Mouse (Mus musculus): Measurements from ENCODE around the gene Aadac. TPM values are rescaled to one million over a fixed set of nuclear protein-coding genes. Genes with fewer than 3 reads are reported as not detected.

Aadac gene
- polyA plus RNA-seq, 1 experiment from 2014 or later = 449 TPM

- TF ChIP-seq EP300 (IDR thresholded peaks at IDR 0.05; ENCODE audit: low read depth) = no peak
- TF ChIP-seq CTCF (IDR thresholded peaks at IDR 0.05; ENCODE audit: low read depth) = no peak
- Histone ChIP-seq H3K9ac (replicated peaks) (no peak within 1 kb of the TSS), H3K27me3 (ENCODE audit: insufficient read depth, low read length) (no peaks in the 10 kb centered on the region), H3K27ac (ENCODE audit: low read depth) (no peak within 1 kb of the TSS), H3K36me3 (replicated peaks; ENCODE audit: insufficient read depth, low read length) (no peaks in the 10 kb centered on the region), H3K4me2 (ENCODE audit: low read depth, low read length) (no peak within 1 kb of the TSS), H3K9me3 (ENCODE audit: low read length) (no peaks in the 10 kb centered on the region), H3K4me1 (ENCODE audit: insufficient read depth) (peaks cover 2% of the 10 kb centered on the region; the same call in 1 of the 2 replicates), H3K4me3 (ENCODE audit: low read depth, low read length) (no peak within 1 kb of the TSS)
- DNase-seq = no peak
- WGBS (ENCODE audit: insufficient replicate concordance) = 56% methylated on average over 4 of the region's 4 CpGs
- ATAC-seq = no peak
Observed at GRCm38 (mm10) chr3:60081648-60082047, 56.1 kb downstream of the Aadac start, which contains the start of gene Sucnr1. Gene Sucnr1, plus strand, starts transcription at chr3:60081869.

GRCm38 (mm10) chr3:60082746-60083145 lies 57.2 kb downstream of the Aadac start:
- ATAC-seq (no peak), DNase-seq (no peak)
- 78% methylated on average over 3 of the region's 3 CpGs for WGBS (ENCODE audit: insufficient replicate concordance)
- H3K27me3 ChIP-seq (ENCODE audit: insufficient read depth, low read length) = no peaks in the 10 kb centered on the region
- peaks cover 2% of the 10 kb centered on the region; the same call in 1 of the 2 replicates for H3K4me1 ChIP-seq (ENCODE audit: insufficient read depth)
- no peak overlapping the region for H3K9ac ChIP-seq (replicated peaks)
- no peak overlapping the region for H3K4me2 ChIP-seq (ENCODE audit: low read depth, low read length)
- H3K27ac ChIP-seq (ENCODE audit: low read depth) = no peak overlapping the region
- no peak overlapping the region for H3K4me3 ChIP-seq (ENCODE audit: low read depth, low read length)
- no peak for TF ChIP-seq EP300 (IDR thresholded peaks at IDR 0.05; ENCODE audit: low read depth)
- no peak for TF ChIP-seq CTCF (IDR thresholded peaks at IDR 0.05; ENCODE audit: low read depth)
- no peaks in the 10 kb centered on the region for H3K36me3 ChIP-seq (replicated peaks; ENCODE audit: insufficient read depth, low read length)
- no peaks in the 10 kb centered on the region for H3K9me3 ChIP-seq (ENCODE audit: low read length)

GRCm38 (mm10) chr3:60085729-60086128 lies 60.2 kb downstream of the Aadac start:
- Histone ChIP-seq H3K27ac (ENCODE audit: low read depth) (no peak overlapping the region), H3K4me2 (ENCODE audit: low read depth, low read length) (no peak overlapping the region), H3K36me3 (replicated peaks; ENCODE audit: insufficient read depth, low read length) (no peaks in the 10 kb centered on the region), H3K4me3 (ENCODE audit: low read depth, low read length) (no peak overlapping the region), H3K9ac (replicated peaks) (no peak overlapping the region), H3K27me3 (ENCODE audit: insufficient read depth, low read length) (no peaks in the 10 kb centered on the region), H3K4me1 (ENCODE audit: insufficient read depth) (peaks cover 2% of the 10 kb centered on the region; the same call in 1 of the 2 replicates), H3K9me3 (ENCODE audit: low read length) (no peaks in the 10 kb centered on the region)
- ATAC-seq (no peak), DNase-seq (no peak)
- WGBS (ENCODE audit: insufficient replicate concordance) = 73% methylated on average over 2 of the region's 2 CpGs
- TF ChIP-seq CTCF (IDR thresholded peaks at IDR 0.05; ENCODE audit: low read depth) (no peak), EP300 (IDR thresholded peaks at IDR 0.05; ENCODE audit: low read depth) (no peak)

Other genes starting within 250 kb of the Aadac start
- gene Gm8298, start 164.7 kb upstream of the Aadac start, polyA plus RNA-seq (2015; fragmentation: Nextera tagmentation; extraction: Ambion mirVana) = not detected in 2 replicates
- gene C130079G13Rik, start 100.5 kb upstream of the Aadac start, polyA plus RNA-seq (2015; fragmentation: Nextera tagmentation; extraction: Ambion mirVana) = not detected in 2 replicates
- gene Aadacl2, start 19.0 kb upstream of the Aadac start, polyA plus RNA-seq (2015; fragmentation: Nextera tagmentation; extraction: Ambion mirVana) = not detected in 2 replicates
- 0.21 and 0.34 TPM in 2 replicates for gene Sucnr1, start 56.2 kb downstream of the Aadac start, polyA plus RNA-seq (2015; fragmentation: Nextera tagmentation; extraction: Ambion mirVana)

Data from liver, postnatal 0 days (tissue).